Mouse (Mus musculus) hindbrain, embryonic 15.5 days (tissue): ENCODE results near the gene Gm5127. TPM values are rescaled to one million over a fixed set of nuclear protein-coding genes. Genes with fewer than 3 reads are reported as not detected.

Source experiments
- ATAC-seq: fragments of 200-750 bp; cut with Nextera tagmentation; 2 replicates; pipeline ENCODE4 v1.8.0; 2017; ENCODE audit warnings: low read depth, moderate number of reproducible peaks, moderate TSS enrichment; ENCODE audit not compliant: low FRiP score
- H3K27ac ChIP-seq: fragments of 300-500 bp; sonication (generic); replicated peaks from 2 replicates; pipeline ENCODE4 v1.5.1; 2015; ENCODE audit warnings: mild to moderate bottlenecking, inconsistent platforms
- H3K27me3 ChIP-seq: fragments of 300-500 bp; sonication (generic); 2 replicates; pipeline ENCODE4 v1.6.1; 2015; ENCODE audit warnings: control low read depth, inconsistent platforms
- H3K36me3 ChIP-seq: fragments of 300-500 bp; sonication (generic); 2 replicates; pipeline ENCODE4 v1.6.1; 2015; ENCODE audit warnings: control low read depth, inconsistent platforms
- H3K4me1 ChIP-seq: fragments of 300-500 bp; sonication (generic); replicated peaks from 2 replicates; pipeline ENCODE4 v1.6.1; 2015; ENCODE audit warnings: control low read depth, inconsistent platforms
- H3K4me2 ChIP-seq: fragments of 300-500 bp; sonication (generic); 2 replicates; pipeline ENCODE4 v1.6.1; 2015; ENCODE audit warnings: moderate library complexity, mild to moderate bottlenecking, inconsistent platforms
- H3K4me3 ChIP-seq: fragments of 300-500 bp; sonication (generic); 2 replicates; pipeline ENCODE4 v1.5.1; 2015; ENCODE audit warnings: mild to moderate bottlenecking, inconsistent platforms
- H3K9ac ChIP-seq: fragments of 300-500 bp; sonication (generic); 2 replicates; pipeline ENCODE4 v1.6.1; 2015; ENCODE audit warnings: inconsistent platforms
- H3K9me3 ChIP-seq: fragments of 300-500 bp; sonication (generic); 2 replicates; pipeline ENCODE4 v1.6.1; 2016; ENCODE audit warnings: control low read depth, inconsistent platforms
- WGBS: fragments of 180-500 bp; shearing (Covaris S2); methylation state at CpG from one replicate; pipeline ENCODE4 v1.1.7; 2015; 5-methylcytosine and 5-hydroxymethylcytosine counted together
- polyA plus RNA-seq: library from polyadenylated mRNA; unstranded; fragments of >200 nt; fragmentation: Nextera tagmentation; extraction: Ambion mirVana; gene quantifications from 2 replicates; pipeline ENCODE4 v1.2.1, GENCODE M21; 2015

Gene Gm5127
- 0.16 and 0.37 TPM in 2 replicates for polyA plus RNA-seq

DNA sequence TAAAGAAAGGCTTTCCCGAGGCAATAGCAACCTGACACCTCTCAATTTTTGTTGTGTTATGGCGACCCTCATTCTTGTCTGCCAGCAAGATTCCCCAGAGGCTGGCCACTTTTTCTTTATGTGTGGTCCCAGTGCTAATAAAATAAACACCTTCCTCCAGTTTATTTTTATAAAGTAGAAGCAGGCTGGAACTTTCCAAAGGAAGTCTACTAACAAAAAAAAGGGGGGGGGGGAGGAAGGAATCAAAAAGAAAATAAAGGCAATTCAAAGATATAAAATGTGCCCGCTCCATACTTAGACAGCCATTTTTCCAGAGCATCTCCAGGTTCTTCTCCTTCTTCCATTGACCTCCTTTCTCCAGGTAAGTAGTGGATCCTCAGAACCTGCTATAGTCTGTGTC, at the start of gene Gm5127:
Gm5127 (plus strand) TSS at position 301 of the 400 bp plus-strand sequence.
- no peak within 1 kb of the TSS for H3K9ac ChIP-seq
- 61% methylated on average over 3 of the region's 3 CpGs for WGBS
- no peaks in the 10 kb centered on the region for H3K27me3 ChIP-seq
- no peak within 1 kb of the TSS for H3K27ac ChIP-seq
- no peak for ATAC-seq
- H3K4me2 ChIP-seq: no peak within 1 kb of the TSS
- H3K4me1 ChIP-seq: no peaks in the 10 kb centered on the region
- no peaks in the 10 kb centered on the region for H3K36me3 ChIP-seq
- H3K9me3 ChIP-seq: no peaks in the 10 kb centered on the region
- no peak within 1 kb of the TSS for H3K4me3 ChIP-seq

DNA sequence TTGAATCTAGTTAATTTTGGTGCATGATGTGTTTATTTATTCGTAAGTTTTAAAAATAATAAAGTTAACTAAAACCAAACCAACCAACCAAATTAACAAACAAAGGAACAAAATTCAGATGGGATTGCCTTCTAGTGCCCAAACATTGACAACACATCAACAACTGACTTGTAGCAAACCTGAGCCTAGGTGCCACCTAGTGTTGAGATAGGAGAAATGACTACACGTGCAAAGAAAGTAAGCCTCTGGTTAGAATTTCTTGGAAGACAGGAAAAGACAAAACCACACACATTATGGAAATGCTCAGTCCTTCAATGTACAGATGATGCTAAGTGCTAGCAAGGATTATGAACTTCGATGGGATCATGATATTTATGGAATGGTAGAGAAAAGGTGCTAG, 46.6 kb upstream of the Gm5127 start:
- Histone ChIP-seq H3K27ac (no peak overlapping the region), H3K4me3 (no peak overlapping the region), H3K4me2 (no peak overlapping the region), H3K4me1 (no peaks in the 10 kb centered on the region), H3K9ac (no peak overlapping the region), H3K9me3 (no peaks in the 10 kb centered on the region), H3K36me3 (no peaks in the 10 kb centered on the region), H3K27me3 (no peaks in the 10 kb centered on the region)
- 37% methylated on average over 3 of the region's 3 CpGs for WGBS
- no peak for ATAC-seq

- no peaks in the 10 kb centered on the region for H3K9me3 ChIP-seq
- ATAC-seq: no peak
- H3K27me3 ChIP-seq: no peaks in the 10 kb centered on the region
- 86% methylated on average over 2 of the region's 2 CpGs for WGBS
- no peak overlapping the region for H3K4me2 ChIP-seq
- no peaks in the 10 kb centered on the region for H3K36me3 ChIP-seq
- H3K4me3 ChIP-seq: no peak overlapping the region
- no peak overlapping the region for H3K9ac ChIP-seq
- no peak overlapping the region for H3K27ac ChIP-seq
- H3K4me1 ChIP-seq: no peaks in the 10 kb centered on the region
These were observed 27.5 kb upstream of the Gm5127 start for GRCm38 (mm10) chrX:106555457-106555856.

DNA sequence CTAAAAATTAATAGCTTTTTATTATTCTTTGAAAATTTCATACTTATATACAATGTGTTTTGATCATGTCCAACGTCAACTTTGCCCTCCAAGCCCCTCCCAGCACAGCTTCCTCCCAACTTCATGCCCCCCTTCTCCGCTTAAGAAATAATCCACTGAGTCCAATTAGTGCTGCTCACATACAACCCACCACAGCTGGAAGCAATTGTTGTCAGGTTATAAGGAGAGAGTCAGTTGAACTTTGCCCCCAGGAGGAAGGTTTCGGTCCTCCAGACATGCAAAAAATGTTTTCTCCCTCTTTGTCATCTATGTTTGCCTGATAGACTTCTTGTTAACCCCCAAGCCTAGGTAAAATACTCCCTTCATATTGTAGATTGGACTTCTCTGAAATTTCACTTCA, 4.0 kb upstream of the Gm5127 start:
- H3K4me1 ChIP-seq: no peaks in the 10 kb centered on the region
- no peak overlapping the region for H3K4me2 ChIP-seq
- H3K27ac ChIP-seq: no peak overlapping the region
- H3K9ac ChIP-seq: no peak overlapping the region
- ATAC-seq: no peak
- H3K27me3 ChIP-seq: no peaks in the 10 kb centered on the region
- H3K36me3 ChIP-seq: no peaks in the 10 kb centered on the region
- H3K9me3 ChIP-seq: no peaks in the 10 kb centered on the region
- WGBS: 66% methylated on average over 3 of the region's 3 CpGs
- H3K4me3 ChIP-seq: no peak overlapping the region

GRCm38 (mm10) chrX:106580410-106580809, 2.6 kb upstream of the Gm5127 start:
- Histone ChIP-seq H3K4me3 (no peak overlapping the region), H3K4me2 (no peak overlapping the region), H3K27ac (no peak overlapping the region), H3K4me1 (no peaks in the 10 kb centered on the region), H3K27me3 (no peaks in the 10 kb centered on the region), H3K9me3 (no peaks in the 10 kb centered on the region), H3K9ac (no peak overlapping the region), H3K36me3 (no peaks in the 10 kb centered on the region)
- ATAC-seq: no peak

DNA sequence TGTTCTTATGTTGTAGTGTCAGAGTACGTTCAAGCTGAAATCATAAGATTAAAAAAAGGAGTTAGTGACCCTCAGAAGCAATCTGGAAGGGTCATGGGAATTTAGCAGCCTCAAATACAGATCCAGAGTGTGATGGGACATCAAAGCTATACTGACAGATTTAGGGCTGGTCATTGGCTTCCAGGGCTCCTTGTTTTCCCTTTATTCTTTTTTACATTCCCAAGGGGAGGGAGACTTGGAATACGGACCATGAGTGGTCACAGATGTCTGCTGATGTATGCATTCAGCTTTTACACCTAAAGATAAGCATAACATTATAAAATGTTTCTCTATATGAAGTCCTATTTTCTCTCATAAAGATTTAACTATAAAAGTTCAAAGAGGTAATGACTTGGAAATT, 789 bp upstream of the Gm5127 start:
- H3K27me3 ChIP-seq: no peaks in the 10 kb centered on the region
- H3K9me3 ChIP-seq: no peaks in the 10 kb centered on the region
- no peaks in the 10 kb centered on the region for H3K36me3 ChIP-seq
- H3K4me2 ChIP-seq: no peak overlapping the region
- H3K27ac ChIP-seq: no peak overlapping the region
- ATAC-seq: no peak
- H3K9ac ChIP-seq: no peak overlapping the region
- WGBS: 42% methylated on average over 2 of the region's 2 CpGs
- no peaks in the 10 kb centered on the region for H3K4me1 ChIP-seq
- no peak overlapping the region for H3K4me3 ChIP-seq

DNA sequence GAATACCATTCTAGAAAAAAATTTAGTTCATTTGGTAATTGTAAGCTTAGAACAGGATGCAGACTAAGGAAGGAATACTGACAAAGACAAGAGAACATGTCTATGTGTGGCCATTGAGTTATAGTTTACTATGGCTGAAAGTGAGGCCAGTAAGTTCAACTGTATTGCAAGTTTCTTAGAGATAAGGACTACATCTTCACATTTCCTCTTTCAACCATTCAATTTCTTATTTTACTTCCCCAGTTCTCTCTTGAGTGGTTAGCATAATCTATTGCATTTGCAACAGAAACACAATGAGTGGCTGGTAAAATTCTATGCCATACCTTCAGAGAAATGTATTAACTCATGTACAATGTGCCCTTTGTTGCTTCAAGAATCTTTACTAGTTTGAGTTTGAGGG, 10.9 kb downstream of the Gm5127 start:
- Histone ChIP-seq H3K9ac (no peak overlapping the region), H3K27me3 (no peaks in the 10 kb centered on the region), H3K4me3 (no peak overlapping the region), H3K4me2 (no peak overlapping the region), H3K36me3 (no peaks in the 10 kb centered on the region), H3K9me3 (no peaks in the 10 kb centered on the region), H3K27ac (no peak overlapping the region), H3K4me1 (no peaks in the 10 kb centered on the region)
- no peak for ATAC-seq

DNA sequence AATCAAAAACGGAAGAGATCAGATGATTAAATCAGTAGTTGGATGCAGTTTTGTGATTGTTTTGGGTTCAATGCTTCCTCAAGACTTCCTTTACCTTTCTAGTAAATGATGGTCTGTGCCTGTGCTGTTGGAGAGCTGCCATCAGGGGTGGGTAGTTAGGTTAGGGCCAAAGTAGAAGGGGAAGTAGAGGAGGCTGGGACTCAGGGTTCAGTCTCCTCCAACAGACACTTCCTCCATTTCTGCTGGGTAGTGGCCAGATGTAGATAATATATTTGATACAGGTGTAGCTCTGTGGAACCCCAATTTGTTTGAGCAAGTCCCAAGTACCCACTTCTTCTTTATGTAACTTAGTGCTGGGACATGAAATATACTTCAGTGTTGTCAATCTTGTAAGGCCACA, 12.9 kb downstream of the Gm5127 start:
- no peak overlapping the region for H3K4me2 ChIP-seq
- H3K4me1 ChIP-seq: no peaks in the 10 kb centered on the region
- H3K9me3 ChIP-seq: no peaks in the 10 kb centered on the region
- no peaks in the 10 kb centered on the region for H3K36me3 ChIP-seq
- no peaks in the 10 kb centered on the region for H3K27me3 ChIP-seq
- ATAC-seq: no peak
- no peak overlapping the region for H3K4me3 ChIP-seq
- WGBS: 88% methylated on average over 1 of the region's 1 CpGs
- H3K27ac ChIP-seq: no peak overlapping the region
- H3K9ac ChIP-seq: no peak overlapping the region

DNA sequence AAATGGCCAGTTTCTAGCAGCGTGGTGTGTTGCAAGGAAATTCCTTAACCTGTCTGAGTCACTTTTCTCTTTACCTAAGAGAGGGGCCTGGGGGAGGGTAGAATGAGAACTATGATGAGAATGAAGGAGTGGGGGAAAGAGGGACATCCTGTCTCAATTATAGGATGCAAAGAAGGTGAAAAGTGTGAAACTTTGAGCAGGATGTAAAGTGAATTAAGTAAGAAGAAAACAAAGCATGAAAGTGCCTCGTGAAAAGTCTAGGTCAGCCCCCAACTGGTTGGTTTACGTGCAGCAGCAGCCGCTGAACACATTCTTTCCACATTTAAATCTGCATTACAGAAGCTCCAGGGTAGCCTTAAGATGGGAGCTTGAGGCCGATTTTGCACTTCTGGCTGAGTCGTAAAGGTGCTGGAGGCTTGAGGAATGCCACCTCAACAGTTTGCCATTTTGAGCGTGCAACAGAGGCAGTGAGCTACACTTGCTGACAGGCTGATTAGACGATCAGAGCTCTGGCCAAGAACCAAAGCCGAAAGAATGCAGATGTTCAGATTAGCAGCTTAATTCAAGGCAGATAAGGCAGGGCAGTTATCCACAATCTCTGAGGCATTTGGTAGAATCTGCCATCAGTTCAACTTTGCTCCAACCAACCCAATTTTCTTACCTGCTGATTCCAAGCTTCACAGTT, 19.7 kb downstream of the Gm5127 start:
- H3K4me2 ChIP-seq: peak overlapping the region; percentile 35
- no peaks in the 10 kb centered on the region for H3K27me3 ChIP-seq
- H3K4me3 ChIP-seq: no peak overlapping the region
- H3K9me3 ChIP-seq: no peaks in the 10 kb centered on the region
- 28% methylated on average over 9 of the region's 9 CpGs for WGBS
- ATAC-seq: no peak
- no peak overlapping the region for H3K27ac ChIP-seq
- no peaks in the 10 kb centered on the region for H3K36me3 ChIP-seq
- H3K9ac ChIP-seq: no peak overlapping the region
- H3K4me1 ChIP-seq: no peaks in the 10 kb centered on the region

- H3K36me3 ChIP-seq: no peaks in the 10 kb centered on the region
- no peaks in the 10 kb centered on the region for H3K27me3 ChIP-seq
- ATAC-seq: no peak
- 34% methylated on average over 6 of the region's 6 CpGs for WGBS
- H3K9ac ChIP-seq: no peak within 1 kb of the TSS
- no peaks in the 10 kb centered on the region for H3K4me1 ChIP-seq
- H3K27ac ChIP-seq: no peak within 1 kb of the TSS
- no peak within 1 kb of the TSS for H3K4me3 ChIP-seq
- H3K4me2 ChIP-seq: peak within 1 kb of the TSS; percentile 35
- H3K9me3 ChIP-seq: no peaks in the 10 kb centered on the region
These were observed 20.4 kb downstream of the Gm5127 start, which contains the start of gene Cysltr1 for GRCm38 (mm10) chrX:106603386-106603785. TSS of gene Cysltr1 (minus strand) at chrX:106603679.

DNA sequence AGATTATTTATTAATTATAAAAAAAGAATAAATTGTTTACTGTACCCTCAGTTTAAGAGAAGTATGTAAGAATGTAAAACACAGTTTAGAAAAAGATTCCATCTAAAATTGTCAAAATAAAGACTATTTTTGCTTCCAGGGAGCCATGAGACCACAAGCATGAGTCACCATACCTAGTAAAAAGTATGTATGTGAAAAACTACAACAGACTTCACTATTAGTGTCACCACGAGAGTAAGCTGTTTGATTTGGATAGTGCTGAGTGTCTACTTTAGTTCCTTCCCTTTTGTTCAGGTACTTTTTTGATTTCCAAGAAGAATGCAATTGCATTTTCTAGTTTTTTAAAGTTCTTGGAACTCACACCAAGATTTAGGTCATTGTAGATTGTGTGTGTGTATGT, 39.5 kb downstream of the Gm5127 start:
- no peak overlapping the region for H3K27ac ChIP-seq
- WGBS: 76% methylated on average over 1 of the region's 1 CpGs
- no peak overlapping the region for H3K4me3 ChIP-seq
- H3K4me2 ChIP-seq: no peak overlapping the region
- ATAC-seq: no peak
- no peaks in the 10 kb centered on the region for H3K36me3 ChIP-seq
- no peaks in the 10 kb centered on the region for H3K4me1 ChIP-seq
- no peaks in the 10 kb centered on the region for H3K27me3 ChIP-seq
- no peaks in the 10 kb centered on the region for H3K9me3 ChIP-seq
- no peak overlapping the region for H3K9ac ChIP-seq

DNA sequence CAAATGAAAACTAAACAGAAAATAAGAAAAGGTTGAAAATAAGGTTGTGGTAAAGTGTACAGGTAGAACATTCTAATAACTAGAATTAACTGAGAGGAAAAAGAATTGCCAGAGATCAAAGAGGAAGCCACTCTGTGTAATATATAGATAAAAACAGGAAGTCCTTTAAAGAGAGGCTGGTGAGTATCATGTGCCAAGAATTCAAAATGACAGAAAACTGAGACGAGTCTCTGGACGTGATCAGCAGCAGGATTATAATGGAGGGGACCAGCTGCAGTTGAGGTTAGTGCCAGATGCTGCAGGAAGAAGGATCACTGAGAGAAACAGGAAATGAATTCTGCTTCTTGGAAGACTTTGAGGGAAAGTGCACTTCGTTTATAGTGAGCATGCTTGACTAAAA, 40.7 kb downstream of the Gm5127 start:
- Histone ChIP-seq H3K27ac (no peak overlapping the region), H3K4me3 (no peak overlapping the region), H3K36me3 (no peaks in the 10 kb centered on the region), H3K9ac (no peak overlapping the region), H3K4me2 (no peak overlapping the region), H3K9me3 (no peaks in the 10 kb centered on the region), H3K27me3 (no peaks in the 10 kb centered on the region), H3K4me1 (no peaks in the 10 kb centered on the region)
- 64% methylated on average over 3 of the region's 3 CpGs for WGBS
- ATAC-seq: no peak

GRCm38 (mm10) chrX:106628514-106628913, 45.5 kb downstream of the Gm5127 start:
- Histone ChIP-seq H3K27me3 (no peaks in the 10 kb centered on the region), H3K4me2 (no peak overlapping the region), H3K9ac (no peak overlapping the region), H3K36me3 (no peaks in the 10 kb centered on the region), H3K9me3 (no peaks in the 10 kb centered on the region), H3K27ac (no peak overlapping the region), H3K4me1 (no peaks in the 10 kb centered on the region), H3K4me3 (no peak overlapping the region)
- no peak for ATAC-seq
- 85% methylated on average over 1 of the region's 1 CpGs for WGBS
